Mouse (Mus musculus) limb, embryonic 14.5 days (tissue): Measurements from ENCODE around the gene Atpaf1. TPM values are rescaled to one million over a fixed set of nuclear protein-coding genes. Genes with fewer than 3 reads are reported as not detected.

Source experiments
- ATAC-seq: fragments of 200-750 bp; cut with Nextera tagmentation; 2 replicates; pipeline ENCODE4 v1.8.0; 2017; ENCODE audit warnings: low read depth, moderate number of reproducible peaks, moderate TSS enrichment; ENCODE audit not compliant: low FRiP score
- DNase-seq: peaks from one replicate; pipeline ENCODE4 v3.0.0-alpha.2; 2015; ENCODE audit warnings: low spot score
- H3K27ac ChIP-seq: fragments of 300-500 bp; sonication (generic); replicated peaks from 2 replicates; pipeline ENCODE4 v1.5.1; 2014; ENCODE audit warnings: low read depth, mild to moderate bottlenecking, low read length, moderate library complexity, mixed read lengths
- H3K27me3 ChIP-seq: fragments of 300-500 bp; sonication (generic); 2 replicates; pipeline ENCODE4 v1.6.1; 2014; ENCODE audit warnings: low read length, mixed read lengths; ENCODE audit not compliant: control insufficient read depth, insufficient read depth
- H3K36me3 ChIP-seq: fragments of 300-500 bp; sonication (generic); 2 replicates; pipeline ENCODE4 v1.6.1; 2014; ENCODE audit warnings: mild to moderate bottlenecking, low read length, moderate library complexity, mixed read lengths; ENCODE audit not compliant: control insufficient read depth, insufficient read depth
- H3K4me1 ChIP-seq: fragments of 300-500 bp; sonication (generic); 2 replicates; pipeline ENCODE4 v1.6.1; 2014; ENCODE audit warnings: antibody characterized with exemption, low read length, mixed read lengths; ENCODE audit not compliant: control insufficient read depth, insufficient read depth
- H3K4me2 ChIP-seq: fragments of 300-500 bp; sonication (generic); replicated peaks from 2 replicates; pipeline ENCODE4 v1.6.1; 2014; ENCODE audit warnings: low read depth, mild to moderate bottlenecking, low read length, moderate library complexity; ENCODE audit not compliant: severe bottlenecking
- H3K4me3 ChIP-seq: fragments of 300-500 bp; sonication (generic); replicated peaks from 2 replicates; pipeline ENCODE4 v1.5.1; 2014; ENCODE audit warnings: low read length
- H3K9ac ChIP-seq: fragments of 300-500 bp; sonication (generic); 2 replicates; pipeline ENCODE4 v1.6.1; 2014; ENCODE audit warnings: mild to moderate bottlenecking, low read depth, low read length, moderate library complexity; ENCODE audit not compliant: severe bottlenecking
- H3K9me3 ChIP-seq: fragments of 300-500 bp; sonication (generic); 2 replicates; pipeline ENCODE4 v1.6.1; 2016; ENCODE audit warnings: low read length; ENCODE audit not compliant: control insufficient read depth
- POLR2A ChIP-seq: fragments of 200-500 bp; IDR thresholded peaks from 2 replicates; pipeline ENCODE4 v1.8.0; 2012; ENCODE audit warnings: inconsistent platforms, mild to moderate bottlenecking, moderate library complexity, borderline replicate concordance; ENCODE audit not compliant: insufficient read depth, insufficient read length; ENCODE audit errors: extremely low read depth
- WGBS: fragments of 180-500 bp; shearing (Covaris S2); extraction: QIAGEN DNeasy Blood & Tissue Kit; methylation state at CpG from one replicate; pipeline ENCODE4 v1.1.7; 2014; 5-methylcytosine and 5-hydroxymethylcytosine counted together
- polyA plus RNA-seq, 2 experiments: library from polyadenylated mRNA; depleted of rRNA in 1 of 2; stranded (reverse) in 1 of 2; unstranded in 1 of 2; fragments of >200 nt; fragmentation: Nextera tagmentation in 1 of 2; extraction: Ambion mirVana in 1 of 2; gene quantifications; 2 replicates each; pipeline versions ENCODE4 v1.2.1 to v1.2.3; 2012 to 2014

Atpaf1 gene
- polyA plus RNA-seq, 2 experiments, result 29.9 to 57.1 TPM

GRCm38 (mm10) chr4:115863352-115863751, 78.7 kb downstream of the Atpaf1 start:
- no peak for DNase-seq
- ATAC-seq, result no peak

GRCm38 (mm10) chr4:115863880-115864279, 79.3 kb downstream of the Atpaf1 start:
- Histone ChIP-seq H3K36me3 (peaks cover 23% of the 10 kb centered on the region), H3K9me3 (no peaks in the 10 kb centered on the region), H3K4me1 (peaks cover 20% of the 10 kb centered on the region), H3K4me3 (no peak overlapping the region), H3K4me2 (no peak overlapping the region), H3K9ac (no peak overlapping the region), H3K27me3 (no peaks in the 10 kb centered on the region), H3K27ac (no peak overlapping the region)
- ATAC-seq (peak; percentile 47; the same call in 1 of the 2 replicates), DNase-seq (peak; percentile 31)
- 7% methylated on average over 10 of the region's 10 CpGs for WGBS
- no peak for TF ChIP-seq POLR2A

More at GRCm38 (mm10) chr4:115863352-115863751, 78.7 kb downstream of the Atpaf1 start:
- H3K4me2 ChIP-seq, result no peak overlapping the region
- no peaks in the 10 kb centered on the region for H3K9me3 ChIP-seq
- no peak overlapping the region; the same call in 1 of the 2 replicates for H3K27ac ChIP-seq
- WGBS, result 28% methylated on average over 7 of the region's 7 CpGs
- H3K9ac ChIP-seq, result no peak overlapping the region
- H3K4me1 ChIP-seq, result peaks cover 20% of the 10 kb centered on the region
- TF ChIP-seq POLR2A, result no peak
- peaks cover 24% of the 10 kb centered on the region for H3K36me3 ChIP-seq
- no peaks in the 10 kb centered on the region for H3K27me3 ChIP-seq
- H3K4me3 ChIP-seq, result no peak overlapping the region

Other genes starting within 250 kb of the Atpaf1 start
- not detected in 2 replicates for gene Cyp4a31, start 221.2 kb upstream of the Atpaf1 start, polyA plus RNA-seq (2012; rRNA removed)
- gene Cyp4a31, start 221.2 kb upstream of the Atpaf1 start, polyA plus RNA-seq (2014; fragmentation: Nextera tagmentation; extraction: Ambion mirVana), result not detected in 2 replicates
- gene Cyp4a32, start 183.8 kb upstream of the Atpaf1 start, polyA plus RNA-seq (2012; rRNA removed), result not detected in 2 replicates
- not detected in 2 replicates for gene Cyp4a32, start 183.8 kb upstream of the Atpaf1 start, polyA plus RNA-seq (2014; fragmentation: Nextera tagmentation; extraction: Ambion mirVana)
- 1.0 and 1.2 TPM in 2 replicates for gene Cyp4b1, start 137.1 kb upstream of the Atpaf1 start, polyA plus RNA-seq (2012; rRNA removed)
- gene Cyp4b1, start 137.1 kb upstream of the Atpaf1 start, polyA plus RNA-seq (2014; fragmentation: Nextera tagmentation; extraction: Ambion mirVana), result 0.46 and 1.0 TPM in 2 replicates
- 24.8 and 26.3 TPM in 2 replicates for gene Efcab14, start 47.1 kb upstream of the Atpaf1 start, polyA plus RNA-seq (2012; rRNA removed)
- gene Efcab14, start 47.1 kb upstream of the Atpaf1 start, polyA plus RNA-seq (2014; fragmentation: Nextera tagmentation; extraction: Ambion mirVana), result 35.2 and 40.2 TPM in 2 replicates
- 0.50 and 1.0 TPM in 2 replicates for gene Tex38, start 3.8 kb upstream of the Atpaf1 start, polyA plus RNA-seq (2012; rRNA removed)
- 0.32 TPM in 1 of 2 replicates, not detected in the other for gene Tex38, start 3.8 kb upstream of the Atpaf1 start, polyA plus RNA-seq (2014; fragmentation: Nextera tagmentation; extraction: Ambion mirVana)
- gene Mob3c, start 43.3 kb downstream of the Atpaf1 start, polyA plus RNA-seq (2012; rRNA removed), result 16.3 and 19.7 TPM in 2 replicates
- gene Mob3c, start 43.3 kb downstream of the Atpaf1 start, polyA plus RNA-seq (2014; fragmentation: Nextera tagmentation; extraction: Ambion mirVana), result 8.6 and 11.6 TPM in 2 replicates
- 69.6 and 73.9 TPM in 2 replicates for gene Mknk1, start 54.4 kb downstream of the Atpaf1 start, polyA plus RNA-seq (2012; rRNA removed)
- 28.4 and 28.5 TPM in 2 replicates for gene Mknk1, start 54.4 kb downstream of the Atpaf1 start, polyA plus RNA-seq (2014; fragmentation: Nextera tagmentation; extraction: Ambion mirVana)
- not detected in 2 replicates for gene Kncn, start 99.6 kb downstream of the Atpaf1 start, polyA plus RNA-seq (2012; rRNA removed)
- gene Kncn, start 99.6 kb downstream of the Atpaf1 start, polyA plus RNA-seq (2014; fragmentation: Nextera tagmentation; extraction: Ambion mirVana), result not detected in 2 replicates
- gene 6430628N08Rik, start 105.9 kb downstream of the Atpaf1 start, polyA plus RNA-seq (2012; rRNA removed), result not detected in 2 replicates
- gene 6430628N08Rik, start 105.9 kb downstream of the Atpaf1 start, polyA plus RNA-seq (2014; fragmentation: Nextera tagmentation; extraction: Ambion mirVana), result not detected in 2 replicates
- 0.05 and 0.09 TPM in 2 replicates for gene Dmbx1, start 155.1 kb downstream of the Atpaf1 start, polyA plus RNA-seq (2012; rRNA removed)
- gene Dmbx1, start 155.1 kb downstream of the Atpaf1 start, polyA plus RNA-seq (2014; fragmentation: Nextera tagmentation; extraction: Ambion mirVana), result not detected in 2 replicates
- gene Faah, start 233.1 kb downstream of the Atpaf1 start, polyA plus RNA-seq (2012; rRNA removed), result 1.7 and 1.9 TPM in 2 replicates
- 1.9 and 2.1 TPM in 2 replicates for gene Faah, start 233.1 kb downstream of the Atpaf1 start, polyA plus RNA-seq (2014; fragmentation: Nextera tagmentation; extraction: Ambion mirVana)